Mouse (Mus musculus): Measurements from ENCODE around the gene Zbtb38.

DNA sequence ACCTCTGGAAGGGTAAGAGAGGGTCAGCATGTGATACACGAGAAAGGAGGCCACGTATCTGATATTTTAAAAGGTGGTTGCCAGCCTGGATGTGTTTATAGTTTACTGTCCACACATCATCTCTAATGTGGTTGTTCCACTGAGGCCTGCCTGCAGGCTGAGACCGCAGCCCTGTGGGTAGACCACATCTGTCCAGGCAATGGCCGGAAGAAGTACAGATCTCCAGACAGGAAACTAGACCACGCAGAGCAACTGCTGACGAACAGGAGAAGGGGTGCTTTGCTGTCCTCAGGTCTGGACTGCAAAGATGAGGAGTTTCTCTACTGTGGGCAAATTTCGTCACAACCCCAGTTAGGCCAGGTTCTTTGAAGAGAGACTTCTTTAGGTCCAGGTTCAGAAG, 101.8 kb downstream of the Zbtb38 start:
- TF ChIP-seq CTCF (IDR thresholded peaks at IDR 0.05; ENCODE audit: insufficient read depth, low read length) (no peak), POLR2A (IDR thresholded peaks at IDR 0.05; ENCODE audit: borderline replicate concordance, extremely low read depth, low read depth, low read length) (no peak)

Data from lung, adult 2 months (tissue).